Mouse (Mus musculus): ENCODE measurements around the gene Crebbp.

GRCm38 (mm10) chr16:4052601-4053000, 161.2 kb downstream of the Crebbp start:
- TF ChIP-seq CTCF (IDR thresholded peaks at IDR 0.05; ENCODE audit: low read depth, low read length) (no peak), POLR2A (IDR thresholded peaks at IDR 0.05; ENCODE audit: borderline replicate concordance, low read depth, low read length) (no peak)
